Mouse (Mus musculus): Measurements from ENCODE around the gene Ascl5. TPM values are rescaled to one million over a fixed set of nuclear protein-coding genes. Genes with fewer than 3 reads are reported as not detected.

The Ascl5 gene
- polyA plus RNA-seq, 1 experiment from 2014 or later: not detected

- Histone ChIP-seq H3K9me3 (ENCODE audit: control insufficient read depth, low read length) (no peaks in the 10 kb centered on the region), H3K4me2 (ENCODE audit: low read depth) (no peak overlapping the region), H3K4me1 (ENCODE audit: control insufficient read depth, insufficient read depth, low read length) (no peaks in the 10 kb centered on the region), H3K4me3 (ENCODE audit: low read depth, low read length) (no peak overlapping the region), H3K27me3 (ENCODE audit: control insufficient read depth, insufficient read depth, low read length) (no peaks in the 10 kb centered on the region), H3K36me3 (ENCODE audit: control insufficient read depth, insufficient read depth, low read length) (no peaks in the 10 kb centered on the region), H3K9ac (ENCODE audit: low read length) (no peak overlapping the region), H3K27ac (ENCODE audit: low read depth, low read length) (no peak overlapping the region)
- ATAC-seq (ENCODE audit: insufficient read depth, low FRiP score, low TSS enrichment): no peak
- WGBS: 44% methylated on average over 4 of the region's 4 CpGs
- DNase-seq (ENCODE audit: low spot score): no peak
These were observed 9.7 kb upstream of the Ascl5 start for GRCm38 (mm10) chr1:136040874-136041273.

- Histone ChIP-seq H3K4me2 (ENCODE audit: low read depth) (no peak overlapping the region), H3K9me3 (ENCODE audit: control insufficient read depth, low read length) (no peaks in the 10 kb centered on the region), H3K36me3 (ENCODE audit: control insufficient read depth, insufficient read depth, low read length) (no peaks in the 10 kb centered on the region), H3K4me1 (ENCODE audit: control insufficient read depth, insufficient read depth, low read length) (peaks cover 3% of the 10 kb centered on the region; the same call in 1 of the 2 replicates), H3K27me3 (ENCODE audit: control insufficient read depth, insufficient read depth, low read length) (peaks cover 10% of the 10 kb centered on the region), H3K27ac (ENCODE audit: low read depth, low read length) (no peak overlapping the region), H3K9ac (ENCODE audit: low read length) (no peak overlapping the region), H3K4me3 (ENCODE audit: low read depth, low read length) (no peak overlapping the region)
- DNase-seq (ENCODE audit: low spot score) (peak; percentile 76), ATAC-seq (ENCODE audit: insufficient read depth, low FRiP score, low TSS enrichment) (no peak)
- WGBS: 18% methylated on average over 4 of the region's 4 CpGs
These were observed 4.8 kb upstream of the Ascl5 start for GRCm38 (mm10) chr1:136045774-136046173.

GRCm38 (mm10) chr1:136047432-136047831 lies 3.2 kb upstream of the Ascl5 start:
- Histone ChIP-seq H3K4me3 (ENCODE audit: low read depth, low read length) (no peak overlapping the region), H3K27ac (ENCODE audit: low read depth, low read length) (no peak overlapping the region), H3K4me2 (ENCODE audit: low read depth) (no peak overlapping the region), H3K4me1 (ENCODE audit: control insufficient read depth, insufficient read depth, low read length) (peaks cover 6% of the 10 kb centered on the region; the same call in 1 of the 2 replicates), H3K9me3 (ENCODE audit: control insufficient read depth, low read length) (no peaks in the 10 kb centered on the region), H3K27me3 (ENCODE audit: control insufficient read depth, insufficient read depth, low read length) (peaks cover 18% of the 10 kb centered on the region), H3K9ac (ENCODE audit: low read length) (no peak overlapping the region), H3K36me3 (ENCODE audit: control insufficient read depth, insufficient read depth, low read length) (no peaks in the 10 kb centered on the region)
- WGBS: 5% methylated on average over 2 of the region's 2 CpGs
- ATAC-seq (ENCODE audit: insufficient read depth, low FRiP score, low TSS enrichment) (no peak), DNase-seq (ENCODE audit: low spot score) (no peak)

DNA sequence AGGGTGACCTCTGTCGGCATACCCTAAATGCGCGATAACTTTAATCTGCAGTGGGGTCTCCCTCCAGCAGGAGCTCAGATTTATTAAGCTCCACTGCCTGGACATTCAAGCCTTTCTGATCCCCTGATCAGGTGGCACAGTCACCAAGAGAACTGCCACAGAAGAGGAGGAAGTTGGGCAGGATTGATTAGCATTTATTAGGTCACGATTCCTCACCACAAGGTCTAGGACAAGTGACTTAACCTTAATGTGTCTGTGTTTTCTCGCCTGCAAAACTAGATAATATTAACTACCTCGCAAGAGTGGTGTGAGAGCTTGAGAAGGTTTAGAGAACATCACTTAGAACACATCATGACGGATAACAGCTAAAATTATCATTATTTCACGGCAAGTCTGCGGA lies 2.7 kb upstream of the Ascl5 start:
- Histone ChIP-seq H3K4me1 (ENCODE audit: control insufficient read depth, insufficient read depth, low read length) (peaks cover 6% of the 10 kb centered on the region; the same call in 1 of the 2 replicates), H3K4me2 (ENCODE audit: low read depth) (no peak overlapping the region), H3K27me3 (ENCODE audit: control insufficient read depth, insufficient read depth, low read length) (peaks cover 20% of the 10 kb centered on the region), H3K4me3 (ENCODE audit: low read depth, low read length) (no peak overlapping the region), H3K9ac (ENCODE audit: low read length) (no peak overlapping the region), H3K9me3 (ENCODE audit: control insufficient read depth, low read length) (no peaks in the 10 kb centered on the region), H3K36me3 (ENCODE audit: control insufficient read depth, insufficient read depth, low read length) (no peaks in the 10 kb centered on the region), H3K27ac (ENCODE audit: low read depth, low read length) (no peak overlapping the region)
- WGBS: 78% methylated on average over 9 of the region's 9 CpGs
- no peak for ATAC-seq (ENCODE audit: insufficient read depth, low FRiP score, low TSS enrichment)
- no peak for DNase-seq (ENCODE audit: low spot score)

DNA sequence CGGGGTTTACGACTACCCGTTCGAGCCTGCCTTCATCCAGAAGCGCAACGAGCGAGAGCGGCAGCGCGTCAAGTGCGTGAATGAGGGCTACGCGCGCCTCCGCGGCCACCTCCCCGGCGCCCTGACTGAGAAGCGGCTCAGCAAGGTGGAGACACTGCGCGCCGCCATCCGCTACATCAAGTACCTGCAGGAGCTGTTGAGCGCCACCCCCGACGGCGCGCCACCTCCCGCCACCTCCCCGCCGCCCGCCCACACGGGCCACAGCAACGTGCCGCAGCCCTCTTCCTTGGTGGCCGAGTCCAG lies 360 bp downstream of the Ascl5 start:
- DNase-seq (ENCODE audit: low spot score) (peak; percentile 32), ATAC-seq (ENCODE audit: insufficient read depth, low FRiP score, low TSS enrichment) (no peak)
- under 1% methylated on average over 36 of the region's 36 CpGs for WGBS
- Histone ChIP-seq H3K4me1 (ENCODE audit: control insufficient read depth, insufficient read depth, low read length) (peaks cover 6% of the 10 kb centered on the region; the same call in 1 of the 2 replicates), H3K27me3 (ENCODE audit: control insufficient read depth, insufficient read depth, low read length) (peaks cover 20% of the 10 kb centered on the region), H3K27ac (ENCODE audit: low read depth, low read length) (no peak overlapping the region), H3K9me3 (ENCODE audit: control insufficient read depth, low read length) (no peaks in the 10 kb centered on the region), H3K9ac (ENCODE audit: low read length) (peak overlapping the region; percentile 19), H3K36me3 (ENCODE audit: control insufficient read depth, insufficient read depth, low read length) (no peaks in the 10 kb centered on the region), H3K4me2 (ENCODE audit: low read depth) (peak overlapping the region; percentile 43), H3K4me3 (ENCODE audit: low read depth, low read length) (peak overlapping the region; percentile 25)

DNA sequence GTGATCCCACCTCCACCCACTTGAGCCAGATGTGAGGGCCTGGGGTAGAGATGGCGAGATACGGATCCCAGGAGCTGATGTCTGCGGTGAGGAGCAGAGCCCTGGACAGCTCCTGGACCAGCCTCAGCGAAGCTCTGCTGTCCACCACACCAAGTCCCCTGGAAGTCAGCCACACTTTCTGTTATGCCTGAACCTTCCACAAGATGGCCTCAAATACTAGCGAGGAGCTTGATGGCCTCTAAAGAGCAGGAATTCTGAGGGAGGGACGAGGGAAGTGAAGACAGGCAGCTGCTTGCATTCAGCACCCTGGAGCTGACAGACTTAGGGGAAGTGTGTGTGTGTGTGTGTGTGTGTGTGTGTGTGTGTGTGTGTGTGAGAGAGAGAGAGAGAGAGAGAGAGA lies 861 bp downstream of the Ascl5 start:
- Histone ChIP-seq H3K4me3 (ENCODE audit: low read depth, low read length) (no peak overlapping the region), H3K9ac (ENCODE audit: low read length) (no peak overlapping the region; the same call in 1 of the 2 replicates), H3K36me3 (ENCODE audit: control insufficient read depth, insufficient read depth, low read length) (no peaks in the 10 kb centered on the region), H3K27ac (ENCODE audit: low read depth, low read length) (no peak overlapping the region), H3K9me3 (ENCODE audit: control insufficient read depth, low read length) (no peaks in the 10 kb centered on the region), H3K27me3 (ENCODE audit: control insufficient read depth, insufficient read depth, low read length) (peaks cover 20% of the 10 kb centered on the region), H3K4me1 (ENCODE audit: control insufficient read depth, insufficient read depth, low read length) (peaks cover 6% of the 10 kb centered on the region; the same call in 1 of the 2 replicates), H3K4me2 (ENCODE audit: low read depth) (peak overlapping the region; percentile 43)
- WGBS: 0% methylated on average over 6 of the region's 6 CpGs
- peak; percentile 45 for ATAC-seq (ENCODE audit: insufficient read depth, low FRiP score, low TSS enrichment)
- peak; percentile 80 for DNase-seq (ENCODE audit: low spot score)

GRCm38 (mm10) chr1:136052547-136052946 lies 1.9 kb downstream of the Ascl5 start, which contains the start of gene Cacna1s:
Gene Cacna1s, plus strand, starts transcription at chr1:136052750.
- DNase-seq (ENCODE audit: low spot score): no peak
- Histone ChIP-seq H3K36me3 (ENCODE audit: control insufficient read depth, insufficient read depth, low read length) (no peaks in the 10 kb centered on the region), H3K9ac (ENCODE audit: low read length) (no peak within 1 kb of the TSS), H3K4me2 (ENCODE audit: low read depth) (no peak within 1 kb of the TSS), H3K4me1 (ENCODE audit: control insufficient read depth, insufficient read depth, low read length) (peaks cover 6% of the 10 kb centered on the region; the same call in 1 of the 2 replicates), H3K27me3 (ENCODE audit: control insufficient read depth, insufficient read depth, low read length) (peaks cover 20% of the 10 kb centered on the region), H3K9me3 (ENCODE audit: control insufficient read depth, low read length) (no peaks in the 10 kb centered on the region), H3K27ac (ENCODE audit: low read depth, low read length) (no peak within 1 kb of the TSS), H3K4me3 (ENCODE audit: low read depth, low read length) (no peak within 1 kb of the TSS)
- WGBS: 32% methylated on average over 10 of the region's 11 CpGs
- ATAC-seq (ENCODE audit: insufficient read depth, low FRiP score, low TSS enrichment): no peak

- Histone ChIP-seq H3K4me1 (ENCODE audit: control insufficient read depth, insufficient read depth, low read length) (peaks cover 3% of the 10 kb centered on the region; the same call in 1 of the 2 replicates), H3K36me3 (ENCODE audit: control insufficient read depth, insufficient read depth, low read length) (no peaks in the 10 kb centered on the region), H3K27me3 (ENCODE audit: control insufficient read depth, insufficient read depth, low read length) (peaks cover 9% of the 10 kb centered on the region), H3K4me2 (ENCODE audit: low read depth) (no peak overlapping the region), H3K27ac (ENCODE audit: low read depth, low read length) (no peak overlapping the region), H3K9ac (ENCODE audit: low read length) (no peak overlapping the region), H3K4me3 (ENCODE audit: low read depth, low read length) (no peak overlapping the region), H3K9me3 (ENCODE audit: control insufficient read depth, low read length) (no peaks in the 10 kb centered on the region)
- 61% methylated on average over 3 of the region's 3 CpGs for WGBS
- no peak for ATAC-seq (ENCODE audit: insufficient read depth, low FRiP score, low TSS enrichment)
- no peak for DNase-seq (ENCODE audit: low spot score)
These were observed 5.2 kb downstream of the Ascl5 start for GRCm38 (mm10) chr1:136055771-136056170.

GRCm38 (mm10) chr1:136058594-136058993 lies 8.0 kb downstream of the Ascl5 start:
- no peak overlapping the region for H3K4me3 ChIP-seq (ENCODE audit: low read depth, low read length)
- WGBS: 55% methylated on average over 3 of the region's 3 CpGs

More at GRCm38 (mm10) chr1:136058594-136058993, 8.0 kb downstream of the Ascl5 start:
- Histone ChIP-seq H3K4me1 (ENCODE audit: control insufficient read depth, insufficient read depth, low read length) (no peaks in the 10 kb centered on the region), H3K4me2 (ENCODE audit: low read depth) (no peak overlapping the region), H3K36me3 (ENCODE audit: control insufficient read depth, insufficient read depth, low read length) (no peaks in the 10 kb centered on the region), H3K27ac (ENCODE audit: low read depth, low read length) (no peak overlapping the region), H3K9ac (ENCODE audit: low read length) (no peak overlapping the region), H3K27me3 (ENCODE audit: control insufficient read depth, insufficient read depth, low read length) (no peaks in the 10 kb centered on the region), H3K9me3 (ENCODE audit: control insufficient read depth, low read length) (no peaks in the 10 kb centered on the region)
- DNase-seq (ENCODE audit: low spot score) (no peak), ATAC-seq (ENCODE audit: insufficient read depth, low FRiP score, low TSS enrichment) (no peak)
